Mouse (Mus musculus) myocyte (in vitro differentiated cells): ENCODE measurements around the gene Trpc5.

Source experiments
- E2F4 ChIP-seq: IDR thresholded peaks from one replicate; pipeline ENCODE4 v1.6.1; 2011; ENCODE audit warnings: mild to moderate bottlenecking, control low read depth, moderate library complexity; ENCODE audit not compliant: insufficient read depth
- MYOG ChIP-seq, 3 experiments: IDR thresholded peaks; one replicate each; pipeline ENCODE4 v1.6.1; 2011; ENCODE audit warnings: control low read depth in 2 of 3, low read depth in 2 of 3, mild to moderate bottlenecking in 2 of 3; ENCODE audit not compliant: insufficient read length in 2 of 3, control insufficient read depth in 1 of 3, insufficient read depth in 1 of 3
- POLR2A ChIP-seq: IDR thresholded peaks from one replicate; pipeline ENCODE4 v1.6.1; 2011; ENCODE audit warnings: low read depth, mild to moderate bottlenecking, control low read depth, moderate library complexity; ENCODE audit not compliant: insufficient read length
- POLR2AphosphoS2 ChIP-seq: IDR thresholded peaks from one replicate; pipeline ENCODE4 v1.6.1; 2011; ENCODE audit warnings: low read depth, control low read depth; ENCODE audit not compliant: insufficient read length
- REST ChIP-seq: IDR thresholded peaks from one replicate; pipeline ENCODE4 v1.6.1; 2011; ENCODE audit warnings: mild to moderate bottlenecking, control low read depth, moderate library complexity; ENCODE audit not compliant: insufficient read depth, insufficient read length
- SRF ChIP-seq: IDR thresholded peaks from one replicate; pipeline ENCODE4 v1.6.1; 2011; ENCODE audit warnings: low read depth; ENCODE audit not compliant: control insufficient read depth, insufficient read length
- TCF12 ChIP-seq: IDR thresholded peaks from one replicate; pipeline ENCODE4 v1.6.1; 2011; ENCODE audit warnings: mild to moderate bottlenecking, control low read depth; ENCODE audit not compliant: poor library complexity, insufficient read depth, severe bottlenecking
- TCF3 ChIP-seq: IDR thresholded peaks from one replicate; pipeline ENCODE4 v1.6.1; 2011; ENCODE audit warnings: low read depth, control low read depth; ENCODE audit not compliant: insufficient read length
- USF1 ChIP-seq: IDR thresholded peaks from one replicate; pipeline ENCODE4 v1.6.1; 2011; ENCODE audit warnings: low read depth, mild to moderate bottlenecking, control low read depth, moderate library complexity

DNA sequence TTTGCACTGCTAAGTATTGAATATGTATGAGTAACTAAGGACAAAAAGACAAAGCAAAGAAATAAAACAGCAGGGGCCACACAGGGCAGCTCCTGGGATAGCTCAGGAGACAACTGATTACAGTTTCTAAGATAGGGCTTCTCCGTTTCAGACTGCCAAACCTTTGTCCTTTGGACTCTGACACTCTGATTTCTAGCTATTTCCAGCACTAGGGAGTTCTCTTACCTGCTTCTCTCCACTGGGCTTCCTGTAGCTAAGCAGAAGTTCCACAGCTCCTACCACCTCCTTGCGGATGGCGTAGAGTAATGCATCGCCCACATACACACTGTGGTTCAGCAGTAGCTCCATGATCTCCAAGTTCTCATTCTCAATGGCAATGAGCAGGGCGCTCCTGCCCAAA lies 164.7 kb downstream of the Trpc5 start:
- TF ChIP-seq E2F4 (no peak), POLR2A (no peak), REST (no peak), MYOG (IDR thresholded peaks at IDR 0.05; ENCODE audit: control insufficient read depth in 1 of 3, insufficient read depth in 1 of 3, insufficient read length in 2 of 3, low read depth in 2 of 3) (no peak), POLR2AphosphoS2 (no peak), TCF3 (no peak), USF1 (no peak), SRF (no peak), TCF12 (no peak)
